Mouse (Mus musculus) kidney, adult 2 months (tissue): ENCODE measurements at regions not wholly inside any gene's neighbourhood (a gene's known extent, or its start where the extent isn't known, plus 50 kb on each side); places are given as distances from the start of the nearest gene placed in this dataset.
"Not testable (repeated sequence)": the region's sequence is repeated elsewhere in the genome, so short reads cannot be mapped to it uniquely, and the experiment has no call there.

Experiments used
- DNase-seq: peaks from one replicate; pipeline ENCODE4 v3.0.0; 2021
- H3K27ac ChIP-seq: fragments of 200-500 bp; 2 replicates; pipeline ENCODE4 v1.5.1; 2012; ENCODE audit warnings: low read depth, low read length, control low read depth, inconsistent platforms; ENCODE audit not compliant: insufficient read depth
- H3K27me3 ChIP-seq: fragments of 200-500 bp; replicated peaks from 2 replicates; pipeline ENCODE4 v1.6.1; 2012; ENCODE audit warnings: mild to moderate bottlenecking, moderate library complexity, low read length, inconsistent platforms; ENCODE audit not compliant: control insufficient read depth, insufficient read depth
- H3K36me3 ChIP-seq: fragments of 200-500 bp; 2 replicates; pipeline ENCODE4 v1.6.1; 2012; ENCODE audit warnings: mild to moderate bottlenecking, moderate library complexity, low read length, inconsistent platforms; ENCODE audit not compliant: control insufficient read depth, insufficient read depth
- H3K4me1 ChIP-seq: fragments of 200-500 bp; 2 replicates; pipeline ENCODE4 v1.6.1; 2011; ENCODE audit warnings: low read length; ENCODE audit not compliant: control insufficient read depth, insufficient read depth
- H3K4me3 ChIP-seq: fragments of 200-500 bp; 2 replicates; pipeline ENCODE4 v1.5.1; 2011; ENCODE audit warnings: mild to moderate bottlenecking, low read depth, low read length, control low read depth; ENCODE audit not compliant: insufficient read depth
- CTCF ChIP-seq: fragments of 200-500 bp; conservative IDR thresholded peaks from 2 replicates; pipeline ENCODE4 v1.5.1; 2011; ENCODE audit warnings: low read depth, mild to moderate bottlenecking, control low read depth, low read length, moderate library complexity, mixed read lengths; ENCODE audit not compliant: insufficient read depth, insufficient read length
- POLR2A ChIP-seq: fragments of 200-500 bp; IDR thresholded peaks from one replicate; pipeline ENCODE4 v1.6.1; 2011; ENCODE audit warnings: low read depth, low read length, control low read depth
- WGBS: fragments of 180-500 bp; shearing (Covaris S2); methylation state at CpG from one replicate; pipeline ENCODE4 v1.1.7; 2018; 5-methylcytosine and 5-hydroxymethylcytosine counted together

DNA sequence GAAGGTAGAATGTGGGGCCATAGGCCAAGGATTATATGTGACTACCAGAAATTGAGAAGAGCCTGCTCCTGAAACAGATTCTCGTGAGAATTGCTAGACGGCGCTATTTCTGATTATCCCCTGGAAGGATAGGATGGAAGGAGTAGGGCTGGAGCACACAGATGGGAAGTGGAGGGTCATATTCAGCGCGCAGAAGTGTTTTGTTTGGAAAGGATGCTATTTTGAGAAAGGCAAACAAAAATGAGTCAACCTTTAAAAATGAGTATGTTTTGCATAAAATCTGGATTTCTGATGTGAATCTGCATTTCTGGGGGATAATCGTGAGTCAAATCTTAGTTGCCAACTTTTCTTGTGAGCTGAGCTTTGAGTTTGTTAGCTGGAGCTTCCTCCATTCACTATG is 58.1 kb upstream of the Fshb start:
- TF ChIP-seq POLR2A (no peak), CTCF (no peak)
- Histone ChIP-seq H3K27ac (no peak overlapping the region), H3K36me3 (no peaks in the 10 kb centered on the region), H3K4me3 (no peak overlapping the region), H3K27me3 (no peaks in the 10 kb centered on the region), H3K4me1 (no peaks in the 10 kb centered on the region)
- 80% methylated on average over 6 of the region's 6 CpGs for WGBS
- no peak for DNase-seq

DNA sequence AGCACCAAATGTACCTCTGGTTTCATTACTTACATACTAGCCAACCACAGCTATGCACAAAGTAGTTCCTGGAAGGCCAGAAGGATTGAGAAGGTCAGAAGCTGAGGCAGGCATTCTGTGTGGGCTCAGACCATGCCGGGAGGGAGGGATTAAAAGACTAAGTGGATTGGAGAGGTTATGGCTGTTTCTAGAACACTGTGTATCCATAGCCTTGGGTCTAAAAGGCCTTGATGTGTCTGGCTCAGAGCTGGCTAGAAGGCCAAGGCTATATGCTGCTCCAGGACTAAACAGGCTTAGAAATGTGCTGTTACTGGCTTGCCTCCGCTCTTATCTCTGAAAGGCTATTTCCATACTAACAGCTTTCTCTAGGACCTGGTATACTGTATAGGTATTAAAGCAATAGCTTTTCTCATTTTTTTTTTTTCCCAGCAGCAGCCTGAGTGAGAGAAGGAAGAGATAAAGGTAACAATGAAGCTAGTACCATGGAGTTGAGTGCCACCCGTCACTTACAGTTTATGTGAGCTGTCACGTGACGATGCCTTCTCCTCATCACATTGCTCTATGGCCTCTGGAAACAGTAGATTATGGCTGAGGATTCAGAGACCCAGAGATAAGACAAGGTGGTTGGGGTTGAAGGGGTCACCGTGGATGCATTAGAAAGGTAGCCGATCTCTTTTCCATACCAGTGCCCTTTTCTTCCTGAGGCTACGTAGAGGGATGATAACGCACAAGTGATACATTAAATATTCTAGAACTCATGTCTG is 59.4 kb upstream of the Fshb start:
- Histone ChIP-seq H3K4me3 (no peak overlapping the region), H3K36me3 (no peaks in the 10 kb centered on the region), H3K27ac (no peak overlapping the region), H3K4me1 (no peaks in the 10 kb centered on the region), H3K27me3 (no peaks in the 10 kb centered on the region)
- 90% methylated on average over 9 of the region's 9 CpGs for WGBS
- DNase-seq: no peak
- no peak for TF ChIP-seq CTCF
- TF ChIP-seq POLR2A: no peak

DNA sequence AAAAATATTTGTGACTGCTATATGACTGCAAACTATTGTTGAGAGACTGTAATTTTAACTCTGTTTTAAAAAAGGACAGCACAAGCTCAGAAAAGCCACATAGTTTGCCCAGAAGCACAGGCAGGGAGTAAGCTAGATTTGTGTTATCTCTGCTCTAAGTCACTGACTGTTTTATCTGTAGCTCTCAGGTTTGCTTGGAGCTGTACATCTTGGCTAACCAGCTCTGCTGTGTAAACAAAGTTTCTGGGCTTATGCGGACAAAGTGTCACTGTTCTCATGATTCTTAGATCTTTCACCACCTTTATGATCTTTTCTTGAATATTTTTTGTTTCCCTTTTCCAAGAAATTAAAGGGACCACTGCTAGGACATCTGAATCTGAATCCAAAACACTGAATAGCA is 60.2 kb upstream of the Fshb start:
- Histone ChIP-seq H3K27me3 (no peaks in the 10 kb centered on the region), H3K4me3 (no peak overlapping the region), H3K4me1 (no peaks in the 10 kb centered on the region), H3K36me3 (no peaks in the 10 kb centered on the region), H3K27ac (no peak overlapping the region)
- 53% methylated on average over 1 of the region's 1 CpGs for whole genome bisulfite sequencing
- no peak for TF ChIP-seq POLR2A
- no peak for TF ChIP-seq CTCF
- DNase-seq: no peak

DNA sequence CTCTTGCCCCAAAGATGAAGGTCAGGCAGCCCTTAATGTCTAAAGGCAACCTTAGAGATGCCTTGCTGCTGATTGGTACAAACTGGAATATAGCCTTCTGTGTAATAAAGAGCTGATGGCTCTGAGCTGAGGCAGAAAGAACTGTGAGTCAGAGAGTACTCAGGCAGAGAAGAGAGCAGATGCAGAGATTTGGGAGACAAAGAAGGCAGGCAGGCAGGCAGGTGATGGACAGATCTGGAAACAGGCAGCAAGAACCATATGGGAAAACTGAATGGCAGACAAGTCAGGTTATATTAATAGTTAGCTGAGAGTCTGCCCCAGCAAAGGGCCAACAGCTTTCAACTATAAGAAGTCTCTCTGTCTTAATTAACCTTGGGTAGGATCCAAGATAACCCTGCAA is 73.7 kb upstream of the Fshb start:
- no peak for TF ChIP-seq POLR2A
- no peak for TF ChIP-seq CTCF

DNA sequence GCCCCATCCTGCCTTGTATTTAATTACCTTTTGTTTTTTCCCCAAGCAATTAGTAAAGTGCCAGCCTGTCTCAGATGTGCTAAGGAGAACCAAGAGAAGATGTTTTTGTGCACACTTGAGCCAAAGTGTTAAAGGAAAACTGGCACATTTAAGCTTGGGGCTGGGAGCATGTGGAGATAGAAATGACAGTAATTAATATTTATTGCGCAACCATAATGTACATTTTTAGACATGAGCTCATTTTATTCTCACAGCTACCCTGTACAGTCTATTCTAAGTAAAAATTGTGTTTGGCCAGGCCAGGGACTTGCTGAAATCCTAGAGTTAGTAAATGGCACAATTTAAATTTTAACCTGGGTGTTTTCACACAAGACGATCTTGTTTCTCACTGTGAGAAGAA is 89.9 kb upstream of the Fshb start:
- no peak for DNase-seq
- no peak overlapping the region for H3K4me3 ChIP-seq
- H3K36me3 ChIP-seq: no peaks in the 10 kb centered on the region
- TF ChIP-seq CTCF (no peak), POLR2A (no peak)
- H3K4me1 ChIP-seq: no peaks in the 10 kb centered on the region
- no peaks in the 10 kb centered on the region for H3K27me3 ChIP-seq
- 83% methylated on average over 2 of the region's 2 CpGs for WGBS
- H3K27ac ChIP-seq: no peak overlapping the region

More for the DNA sequence above, 73.7 kb upstream of the Fshb start:
- no peak for DNase-seq
- Histone ChIP-seq H3K27ac (no peak overlapping the region), H3K27me3 (no peaks in the 10 kb centered on the region), H3K4me1 (no peaks in the 10 kb centered on the region), H3K4me3 (no peak overlapping the region), H3K36me3 (no peaks in the 10 kb centered on the region)

DNA sequence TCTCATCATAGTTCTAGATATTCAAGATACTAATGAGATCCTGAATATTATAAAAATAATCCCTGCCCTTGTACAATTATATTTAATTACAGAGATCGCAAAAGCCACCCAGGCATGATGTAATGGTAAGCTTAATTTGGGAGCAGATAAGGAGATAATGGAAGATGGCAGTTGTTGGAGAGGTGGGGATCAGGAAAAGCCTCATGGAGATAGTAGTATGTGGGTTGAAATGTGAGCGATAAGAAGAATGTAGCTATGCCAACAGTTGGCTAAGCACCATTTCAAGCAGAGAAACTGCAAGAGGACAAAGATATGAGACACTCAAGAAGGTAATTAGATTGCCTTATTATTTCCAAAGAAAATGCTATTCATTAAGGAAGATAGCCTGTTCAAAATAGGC is 90.4 kb upstream of the Fshb start:
- no peak for DNase-seq
- WGBS: 89% methylated on average over 2 of the region's 2 CpGs

DNA sequence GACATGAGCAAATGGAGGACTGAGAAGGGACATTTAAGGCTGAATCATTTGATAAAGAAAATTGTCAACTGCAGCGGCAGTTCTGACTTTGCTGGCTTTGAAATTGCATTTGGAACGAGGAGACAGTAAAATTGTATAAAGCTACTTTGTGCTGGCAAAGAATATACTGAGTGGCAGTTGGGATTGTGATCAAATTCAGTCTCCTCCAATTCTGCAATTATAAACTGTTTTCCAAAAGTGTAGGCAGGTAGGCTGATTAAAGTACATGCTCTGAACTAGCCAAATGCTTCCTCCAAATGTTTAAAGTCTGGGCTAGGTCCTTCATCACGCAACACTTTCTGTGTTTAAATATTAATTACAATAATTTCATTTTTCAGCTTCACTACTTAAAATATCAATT is 90.9 kb upstream of the Fshb start:
- Histone ChIP-seq H3K27ac (no peak overlapping the region), H3K36me3 (no peaks in the 10 kb centered on the region), H3K4me1 (no peaks in the 10 kb centered on the region), H3K27me3 (no peaks in the 10 kb centered on the region), H3K4me3 (no peak overlapping the region)
- DNase-seq: no peak
- 88% methylated on average over 3 of the region's 3 CpGs for WGBS
- no peak for TF ChIP-seq CTCF
- TF ChIP-seq POLR2A: no peak

More for the DNA sequence above, 90.4 kb upstream of the Fshb start:
- TF ChIP-seq CTCF: no peak
- no peaks in the 10 kb centered on the region for H3K27me3 ChIP-seq
- H3K36me3 ChIP-seq: no peaks in the 10 kb centered on the region
- no peak overlapping the region for H3K4me3 ChIP-seq
- H3K4me1 ChIP-seq: no peaks in the 10 kb centered on the region
- no peak overlapping the region for H3K27ac ChIP-seq

DNA sequence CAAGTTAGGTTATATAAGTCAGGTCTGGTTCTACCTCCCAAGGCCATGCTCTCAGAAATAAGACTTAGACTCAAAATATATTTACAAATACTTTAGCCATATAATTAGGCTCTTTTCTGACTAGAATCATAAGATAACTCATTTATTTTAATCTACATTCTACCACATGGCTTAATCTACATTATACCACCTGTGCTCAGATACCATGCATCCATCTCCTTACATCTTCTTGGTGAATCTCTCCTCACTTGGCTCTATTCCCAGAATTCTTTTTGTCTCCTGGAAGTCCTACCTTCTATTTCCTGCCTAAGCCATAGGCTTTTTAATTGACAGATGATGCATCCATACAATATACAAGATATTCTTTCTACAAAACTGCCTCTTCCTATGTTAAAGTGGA is 92.4 kb upstream of the Fshb start:
- Histone ChIP-seq H3K4me1 (no peaks in the 10 kb centered on the region), H3K27ac (no peak overlapping the region), H3K36me3 (no peaks in the 10 kb centered on the region), H3K4me3 (no peak overlapping the region), H3K27me3 (no peaks in the 10 kb centered on the region)
- TF ChIP-seq POLR2A (no peak), CTCF (no peak)
- no peak for DNase-seq

DNA sequence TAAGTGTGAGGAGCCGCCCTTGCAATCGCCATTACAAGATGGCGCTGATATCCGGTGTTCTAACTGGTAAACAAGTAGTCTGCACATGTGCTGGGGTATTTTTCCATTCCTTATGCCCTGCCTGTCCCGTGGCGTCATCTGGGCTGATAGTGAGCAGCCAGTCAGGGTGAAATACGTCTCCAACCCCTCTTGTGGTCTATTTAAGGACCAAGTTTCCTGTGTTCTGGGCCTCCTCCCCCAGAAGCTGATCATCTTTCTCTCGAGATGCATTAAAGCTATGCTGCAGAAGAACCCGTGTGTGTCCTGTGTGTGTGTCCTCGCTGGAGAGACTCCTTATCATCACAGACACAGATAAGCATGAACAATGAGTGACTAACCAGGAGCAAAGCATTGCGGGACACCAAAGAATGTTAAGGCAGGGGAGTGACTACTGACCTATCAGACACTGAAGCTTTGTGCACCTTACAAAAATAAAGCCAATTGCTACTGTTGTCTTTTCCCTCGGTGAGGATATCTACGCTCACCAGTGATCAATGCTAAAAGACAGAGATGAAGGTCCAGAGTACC is 99.5 kb upstream of the Fshb start:
- DNase-seq, H3K4me1 ChIP-seq, H3K36me3 ChIP-seq, H3K27ac ChIP-seq, H3K4me3 ChIP-seq, H3K27me3 ChIP-seq: not testable (repeated sequence)
- 92% methylated on average over 13 of the region's 13 CpGs for WGBS
